Mouse (Mus musculus): ENCODE data around the gene Cacna1h. TPM values are rescaled to one million over a fixed set of nuclear protein-coding genes. Genes with fewer than 3 reads are reported as not detected.

Gene Cacna1h
- polyA plus RNA-seq, 2 experiments: 0.50 to 1.2 TPM

- H3K4me3 ChIP-seq (ENCODE audit: insufficient read depth in 1 of 2, low read depth in 2 of 2, low read length in 2 of 2): no peak overlapping the region
- H3K4me2 ChIP-seq (ENCODE audit: low read depth): no peak overlapping the region
- no peaks in the 10 kb centered on the region for H3K27me3 ChIP-seq (ENCODE audit: control insufficient read depth, insufficient read depth, low read length)
- H3K27ac ChIP-seq: no peak overlapping the region
- no peak overlapping the region for H3K9ac ChIP-seq (replicated peaks)
- 22% methylated on average over 4 of the region's 4 CpGs for WGBS (ENCODE audit: insufficient replicate concordance)
- no peak for ATAC-seq (ENCODE audit: insufficient read depth)
- no peaks in the 10 kb centered on the region for H3K4me1 ChIP-seq (replicated peaks; ENCODE audit: control insufficient read depth in 2 of 2, insufficient read depth in 2 of 2, low read length in 1 of 2)
- no peaks in the 10 kb centered on the region for H3K9me3 ChIP-seq (ENCODE audit: control insufficient read depth, low read length)
- TF ChIP-seq CTCF (IDR thresholded peaks at IDR 0.05; ENCODE audit: low read depth) (no peak), EP300 (IDR thresholded peaks at IDR 0.05; ENCODE audit: low read depth) (no peak)
- DNase-seq (ENCODE audit: low read depth in 3 of 3, low spot score in 3 of 3): no peak
- H3K36me3 ChIP-seq (replicated peaks; ENCODE audit: control insufficient read depth, insufficient read depth, low read depth): no peaks in the 10 kb centered on the region
These were observed 22.3 kb downstream of the Cacna1h start for GRCm38 (mm10) chr17:25411251-25411650.

GRCm38 (mm10) chr17:25410786-25411185 lies 22.8 kb downstream of the Cacna1h start:
- Histone ChIP-seq H3K9ac (replicated peaks) (no peak overlapping the region), H3K36me3 (replicated peaks; ENCODE audit: control insufficient read depth, insufficient read depth, low read depth) (no peaks in the 10 kb centered on the region), H3K27me3 (ENCODE audit: control insufficient read depth, insufficient read depth, low read length) (no peaks in the 10 kb centered on the region), H3K4me1 (replicated peaks; ENCODE audit: control insufficient read depth in 2 of 2, insufficient read depth in 2 of 2, low read length in 1 of 2) (no peaks in the 10 kb centered on the region), H3K4me2 (ENCODE audit: low read depth) (no peak overlapping the region), H3K9me3 (ENCODE audit: control insufficient read depth, low read length) (no peaks in the 10 kb centered on the region), H3K4me3 (ENCODE audit: insufficient read depth in 1 of 2, low read depth in 2 of 2, low read length in 2 of 2) (no peak overlapping the region), H3K27ac (no peak overlapping the region)
- 26% methylated on average over 7 of the region's 7 CpGs for WGBS (ENCODE audit: insufficient replicate concordance)
- ATAC-seq (ENCODE audit: insufficient read depth): no peak
- no peak for TF ChIP-seq CTCF (IDR thresholded peaks at IDR 0.05; ENCODE audit: low read depth)
- TF ChIP-seq EP300 (IDR thresholded peaks at IDR 0.05; ENCODE audit: low read depth): no peak
- DNase-seq (ENCODE audit: low read depth in 3 of 3, low spot score in 3 of 3): no peak

GRCm38 (mm10) chr17:25410180-25410579 lies 23.4 kb downstream of the Cacna1h start:
- no peaks in the 10 kb centered on the region for H3K27me3 ChIP-seq (ENCODE audit: control insufficient read depth, insufficient read depth, low read length)
- H3K9me3 ChIP-seq (ENCODE audit: control insufficient read depth, low read length): no peaks in the 10 kb centered on the region
- no peak overlapping the region for H3K4me3 ChIP-seq (ENCODE audit: insufficient read depth in 1 of 2, low read depth in 2 of 2, low read length in 2 of 2)
- no peak overlapping the region for H3K4me2 ChIP-seq (ENCODE audit: low read depth)
- no peak for DNase-seq (ENCODE audit: low read depth in 3 of 3, low spot score in 3 of 3)
- H3K36me3 ChIP-seq (replicated peaks; ENCODE audit: control insufficient read depth, insufficient read depth, low read depth): no peaks in the 10 kb centered on the region
- no peak for TF ChIP-seq CTCF (IDR thresholded peaks at IDR 0.05; ENCODE audit: low read depth)
- no peak for TF ChIP-seq EP300 (IDR thresholded peaks at IDR 0.05; ENCODE audit: low read depth)
- 44% methylated on average over 6 of the region's 6 CpGs for whole genome bisulfite sequencing (ENCODE audit: insufficient replicate concordance)
- H3K4me1 ChIP-seq (replicated peaks; ENCODE audit: control insufficient read depth in 2 of 2, insufficient read depth in 2 of 2, low read length in 1 of 2): no peaks in the 10 kb centered on the region
- no peak overlapping the region for H3K27ac ChIP-seq
- ATAC-seq (ENCODE audit: insufficient read depth): no peak
- no peak overlapping the region for H3K9ac ChIP-seq (replicated peaks)

- no peaks in the 10 kb centered on the region for H3K27me3 ChIP-seq (ENCODE audit: control insufficient read depth, insufficient read depth, low read length)
- H3K9me3 ChIP-seq (ENCODE audit: control insufficient read depth, low read length): no peaks in the 10 kb centered on the region
- no peaks in the 10 kb centered on the region for H3K4me1 ChIP-seq (replicated peaks; ENCODE audit: control insufficient read depth in 2 of 2, insufficient read depth in 2 of 2, low read length in 1 of 2)
- no peak overlapping the region for H3K4me3 ChIP-seq (ENCODE audit: insufficient read depth in 1 of 2, low read depth in 2 of 2, low read length in 2 of 2)
- no peak for DNase-seq (ENCODE audit: low read depth in 3 of 3, low spot score in 3 of 3)
- no peak for ATAC-seq (ENCODE audit: insufficient read depth)
- no peak overlapping the region for H3K27ac ChIP-seq
- no peaks in the 10 kb centered on the region for H3K36me3 ChIP-seq (replicated peaks; ENCODE audit: control insufficient read depth, insufficient read depth, low read depth)
- H3K9ac ChIP-seq (replicated peaks): no peak overlapping the region
- TF ChIP-seq CTCF (IDR thresholded peaks at IDR 0.05; ENCODE audit: low read depth) (no peak), EP300 (IDR thresholded peaks at IDR 0.05; ENCODE audit: low read depth) (no peak)
- WGBS (ENCODE audit: insufficient replicate concordance): 62% methylated on average over 7 of the region's 7 CpGs
- H3K4me2 ChIP-seq (ENCODE audit: low read depth): no peak overlapping the region
These were observed 24.0 kb downstream of the Cacna1h start for GRCm38 (mm10) chr17:25409621-25410020.

GRCm38 (mm10) chr17:25408302-25408999 lies 25.1 kb downstream of the Cacna1h start:
- ATAC-seq (ENCODE audit: insufficient read depth) (no peak), DNase-seq (ENCODE audit: low read depth in 3 of 3, low spot score in 3 of 3) (no peak)
- H3K4me3 ChIP-seq (ENCODE audit: insufficient read depth in 1 of 2, low read depth in 2 of 2, low read length in 2 of 2): no peak overlapping the region
- WGBS (ENCODE audit: insufficient replicate concordance): 55% methylated on average over 7 of the region's 7 CpGs
- H3K9ac ChIP-seq (replicated peaks): no peak overlapping the region
- no peaks in the 10 kb centered on the region for H3K27me3 ChIP-seq (ENCODE audit: control insufficient read depth, insufficient read depth, low read length)
- no peak overlapping the region for H3K4me2 ChIP-seq (ENCODE audit: low read depth)
- no peaks in the 10 kb centered on the region for H3K4me1 ChIP-seq (replicated peaks; ENCODE audit: control insufficient read depth in 2 of 2, insufficient read depth in 2 of 2, low read length in 1 of 2)
- H3K36me3 ChIP-seq (replicated peaks; ENCODE audit: control insufficient read depth, insufficient read depth, low read depth): no peaks in the 10 kb centered on the region
- no peaks in the 10 kb centered on the region for H3K9me3 ChIP-seq (ENCODE audit: control insufficient read depth, low read length)
- no peak overlapping the region for H3K27ac ChIP-seq
- TF ChIP-seq EP300 (IDR thresholded peaks at IDR 0.05; ENCODE audit: low read depth): no peak
- no peak for TF ChIP-seq CTCF (IDR thresholded peaks at IDR 0.05; ENCODE audit: low read depth)

All from liver, embryonic 14.5 days (tissue).